Mouse (Mus musculus) midbrain, embryonic 10.5 days (tissue): Measurements from ENCODE around the gene Crlf2. TPM values are rescaled to one million over a fixed set of nuclear protein-coding genes. Genes with fewer than 3 reads are reported as not detected.

Source experiments
- DNase-seq: peaks from one replicate; pipeline ENCODE4 v3.0.0-alpha.2; 2017; ENCODE audit warnings: low spot score
- H3K27ac ChIP-seq: fragments of 300-500 bp; sonication (generic); replicated peaks from 2 replicates; pipeline ENCODE4 v1.5.1; 2016; ENCODE audit warnings: mild to moderate bottlenecking
- H3K27me3 ChIP-seq: fragments of 300-500 bp; sonication (generic); 2 replicates; pipeline ENCODE4 v1.6.1; 2016; ENCODE audit warnings: low read depth, mild to moderate bottlenecking; ENCODE audit not compliant: poor library complexity, severe bottlenecking
- H3K36me3 ChIP-seq: fragments of 300-500 bp; sonication (generic); 2 replicates; pipeline ENCODE4 v1.6.1; 2016; ENCODE audit warnings: mild to moderate bottlenecking, moderate library complexity
- H3K4me1 ChIP-seq: fragments of 300-500 bp; sonication (generic); 2 replicates; pipeline ENCODE4 v1.6.1; 2016
- H3K4me3 ChIP-seq: fragments of 300-500 bp; sonication (generic); 2 replicates; pipeline ENCODE4 v1.5.1; 2016; ENCODE audit warnings: mild to moderate bottlenecking, moderate library complexity
- H3K9me3 ChIP-seq: fragments of 300-500 bp; sonication (generic); replicated peaks from 2 replicates; pipeline ENCODE4 v1.6.1; 2016; ENCODE audit warnings: mild to moderate bottlenecking
- WGBS: fragments of 180-500 bp; shearing (Covaris S2); methylation state at CpG from one replicate; pipeline ENCODE4 v1.1.7; 2016; 5-methylcytosine and 5-hydroxymethylcytosine counted together
- polyA plus RNA-seq: library from polyadenylated mRNA; unstranded; fragments of >200 nt; fragmentation: Nextera tagmentation; extraction: Ambion mirVana; gene quantifications from 2 replicates; pipeline ENCODE4 v1.2.1, GENCODE M21; 2016

Crlf2 gene
- polyA plus RNA-seq, 1 experiment from 2014 or later, result 3.9 TPM

DNA sequence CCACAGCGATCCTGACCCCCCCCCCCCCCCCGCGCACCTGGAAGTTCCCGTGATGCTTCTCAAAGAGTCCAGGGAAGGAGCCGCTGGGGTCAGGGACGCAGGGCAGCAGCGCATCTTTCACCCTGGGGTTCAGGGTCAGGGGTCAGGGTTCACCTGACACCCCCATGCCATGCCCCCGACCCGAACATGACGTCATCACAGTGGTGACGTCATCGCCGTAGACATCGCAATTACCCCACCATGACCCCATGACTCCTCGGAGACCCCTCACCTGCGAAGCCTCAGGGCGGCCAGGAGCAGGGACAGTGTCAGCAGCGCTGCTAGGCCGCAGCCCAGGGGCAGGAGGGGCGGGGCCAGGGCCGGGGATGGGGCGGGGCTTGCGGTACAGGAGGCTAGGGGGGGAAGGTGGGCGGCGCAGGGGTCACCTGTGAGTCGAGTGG lies 3.5 kb downstream of the Crlf2 start:
- Histone ChIP-seq H3K27me3 (no peaks in the 10 kb centered on the region), H3K9me3 (peaks cover 70% of the 10 kb centered on the region), H3K36me3 (peaks cover 18% of the 10 kb centered on the region), H3K4me1 (0 out of 2 replicates have a peak, but pooled peaks cover 5% of the 10 kb centered on the region), H3K27ac (no peak overlapping the region), H3K4me3 (no peak overlapping the region)
- no peak for DNase-seq
- 87% methylated on average over 26 of the region's 26 CpGs for WGBS

DNA sequence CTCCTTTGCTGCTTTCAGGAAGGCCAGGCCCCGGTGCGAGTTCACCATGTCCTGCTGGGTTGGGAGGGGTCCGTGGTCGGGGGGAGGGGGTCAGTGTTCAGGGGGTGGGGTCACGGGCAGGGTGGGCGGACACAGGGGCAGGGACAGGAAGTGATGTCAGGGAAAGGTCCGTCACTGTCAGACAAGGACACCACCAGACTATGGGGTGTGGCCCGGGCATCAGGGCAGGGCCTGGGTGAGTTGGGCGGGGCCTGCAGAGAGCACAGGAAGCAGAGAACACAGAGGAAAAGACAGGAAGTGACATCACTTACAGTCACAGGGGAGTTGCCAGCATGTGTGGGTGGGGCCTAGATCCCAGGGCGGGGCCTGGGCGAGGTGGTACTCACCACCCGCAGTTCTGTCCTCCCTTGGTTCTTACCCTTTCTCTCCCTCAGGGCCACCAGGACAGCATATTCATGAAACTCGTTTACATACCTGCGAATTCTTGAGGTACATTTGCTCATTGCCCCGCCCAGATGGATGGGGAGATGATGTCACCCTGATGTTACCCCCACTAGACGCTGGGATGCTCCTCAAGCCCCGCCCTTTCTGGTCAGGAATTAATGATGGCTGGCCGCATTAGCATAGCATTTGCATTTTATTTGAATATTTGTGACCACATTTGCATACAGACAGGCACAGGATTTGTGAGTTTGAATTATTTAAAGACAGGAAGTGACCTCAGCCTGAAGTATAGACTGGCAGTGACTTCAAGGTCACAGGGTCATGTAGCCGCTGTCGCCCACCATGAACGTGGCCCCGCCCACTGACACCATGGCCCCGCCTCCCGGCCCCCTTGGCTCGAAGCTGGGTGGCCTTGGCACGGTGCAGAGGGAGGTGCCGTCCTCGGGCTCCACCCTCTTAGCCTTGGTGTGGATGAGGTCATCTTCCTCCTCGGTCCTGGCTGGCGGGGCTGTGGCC lies 4.4 kb downstream of the Crlf2 start:
- H3K9me3 ChIP-seq, result peaks cover 75% of the 10 kb centered on the region
- H3K36me3 ChIP-seq, result peaks cover 18% of the 10 kb centered on the region
- WGBS, result 86% methylated on average over 30 of the region's 30 CpGs
- no peaks in the 10 kb centered on the region for H3K27me3 ChIP-seq
- no peak for DNase-seq
- H3K4me1 ChIP-seq, result 0 out of 2 replicates have a peak, but pooled peaks cover 5% of the 10 kb centered on the region
- H3K27ac ChIP-seq, result no peak overlapping the region
- no peak overlapping the region for H3K4me3 ChIP-seq

DNA sequence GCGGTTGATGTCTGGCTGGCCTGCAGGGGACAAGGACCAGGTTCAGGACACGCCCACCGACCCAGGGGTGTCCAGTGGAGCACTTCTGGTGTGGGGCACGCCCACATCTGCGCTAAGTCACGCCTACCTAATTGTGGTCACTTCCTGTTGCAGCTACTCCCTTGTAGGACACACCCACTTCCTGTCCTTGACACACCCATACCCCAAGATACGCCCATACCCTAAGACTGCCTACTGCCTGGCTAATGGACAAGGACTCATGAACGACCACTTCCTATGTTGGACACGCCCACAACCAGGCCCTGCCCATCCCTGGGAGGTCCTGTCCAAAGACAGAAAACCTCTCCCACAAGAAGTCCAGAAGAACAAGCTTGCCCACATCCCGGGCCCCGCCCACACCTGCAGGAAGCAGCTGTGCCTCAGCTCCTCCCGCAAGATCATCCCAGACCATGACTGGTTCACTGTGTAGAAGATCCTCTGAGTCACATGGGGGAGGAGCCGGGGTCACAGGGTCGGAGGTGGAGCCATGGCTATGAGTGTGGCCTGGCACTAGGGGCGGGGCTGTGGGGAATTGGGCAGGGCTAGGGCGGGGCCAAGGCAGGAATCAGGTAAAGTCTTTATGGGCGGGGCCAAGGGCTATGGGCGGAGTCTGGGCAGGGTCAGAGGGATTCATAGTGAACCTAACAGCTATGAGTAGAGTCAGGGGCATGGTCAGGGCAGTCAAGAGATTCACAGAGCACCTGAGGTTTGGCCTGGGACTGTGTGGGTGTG lies 5.4 kb downstream of the Crlf2 start:
- 61% methylated on average over 18 of the region's 18 CpGs for WGBS
- H3K27ac ChIP-seq, result no peak overlapping the region
- H3K27me3 ChIP-seq, result no peaks in the 10 kb centered on the region
- no peak for DNase-seq
- H3K36me3 ChIP-seq, result peaks cover 18% of the 10 kb centered on the region
- H3K9me3 ChIP-seq, result peaks cover 82% of the 10 kb centered on the region
- H3K4me3 ChIP-seq, result no peak overlapping the region
- 0 out of 2 replicates have a peak, but pooled peaks cover 2% of the 10 kb centered on the region for H3K4me1 ChIP-seq

DNA sequence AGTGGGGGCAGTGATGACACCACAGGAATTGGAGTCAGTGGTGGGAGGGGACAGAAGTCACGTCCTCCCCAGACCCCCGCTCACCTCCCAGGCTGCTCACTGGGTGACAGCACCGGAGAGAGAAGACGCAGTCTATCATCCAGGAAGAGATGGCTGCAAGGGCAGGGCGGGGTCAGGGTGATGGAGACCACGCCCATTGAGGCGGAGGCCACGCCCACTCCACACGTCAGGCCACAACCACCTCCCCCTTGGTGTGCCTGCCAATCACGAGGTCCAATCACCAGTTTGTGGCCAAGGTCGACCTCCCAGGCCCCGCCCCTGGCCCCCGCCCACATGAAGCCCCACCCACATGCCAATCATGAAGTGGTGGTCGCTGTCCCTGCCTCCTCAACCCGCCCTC lies 6.3 kb downstream of the Crlf2 start:
- Histone ChIP-seq H3K4me3 (no peak overlapping the region), H3K9me3 (peaks cover 89% of the 10 kb centered on the region), H3K27ac (no peak overlapping the region), H3K4me1 (0 out of 2 replicates have a peak, but pooled peaks cover 2% of the 10 kb centered on the region), H3K27me3 (no peaks in the 10 kb centered on the region), H3K36me3 (peaks cover 18% of the 10 kb centered on the region)
- DNase-seq, result no peak
- 81% methylated on average over 15 of the region's 15 CpGs for WGBS

DNA sequence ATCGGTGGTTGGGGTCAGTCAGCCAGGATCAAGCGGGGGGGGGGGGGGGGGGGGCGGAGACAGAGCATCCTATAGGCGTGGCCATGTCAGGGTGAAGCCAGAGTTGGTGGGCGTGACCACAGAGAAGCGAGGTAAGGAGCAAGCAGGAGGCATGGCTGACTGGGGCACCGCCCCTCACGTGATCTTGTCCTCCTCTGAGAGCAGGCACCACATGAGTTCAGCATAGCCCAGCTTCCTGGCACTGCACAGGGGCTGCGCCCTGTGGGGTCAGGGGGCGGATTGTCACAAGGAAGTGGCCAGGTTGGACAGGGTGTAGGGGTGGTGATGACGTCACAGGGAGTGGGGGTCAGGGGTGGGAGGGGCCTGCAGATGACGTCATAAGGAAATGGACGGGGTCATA lies 6.7 kb downstream of the Crlf2 start:
- peaks cover 89% of the 10 kb centered on the region for H3K9me3 ChIP-seq
- WGBS, result 82% methylated on average over 11 of the region's 13 CpGs

DNA sequence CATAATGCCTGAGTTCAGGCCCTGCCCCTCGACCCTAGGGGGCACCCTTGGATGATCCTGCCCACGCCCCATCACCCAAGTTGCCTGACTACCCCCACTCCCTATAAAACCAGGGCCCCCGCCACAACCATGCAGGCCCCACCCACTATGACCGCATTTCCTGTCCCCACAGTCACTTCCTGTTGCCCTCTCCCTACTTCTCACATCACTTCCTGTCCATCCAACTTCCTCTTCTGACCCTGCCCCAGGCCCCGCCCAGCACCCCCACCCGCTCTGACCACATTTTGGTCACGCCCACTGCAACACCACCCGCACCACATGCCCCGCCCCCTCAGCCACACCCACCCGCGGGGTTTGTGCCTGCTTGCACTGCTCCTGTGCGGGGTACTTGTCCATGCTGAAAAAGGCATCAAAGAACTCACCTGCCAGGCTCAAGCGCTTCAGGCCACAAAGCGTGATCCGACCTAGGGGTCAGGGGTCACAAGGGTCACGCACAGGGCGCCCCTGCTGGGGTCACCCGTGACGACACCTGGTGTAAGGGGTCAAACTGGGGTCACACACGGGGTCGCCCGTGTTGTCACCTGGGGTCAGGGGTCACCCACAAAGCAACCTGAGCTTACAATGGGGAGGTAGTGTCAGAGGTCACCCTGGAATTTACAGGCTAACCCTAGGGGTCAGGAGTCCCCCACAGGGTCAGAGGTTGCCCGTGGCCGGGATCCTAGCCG lies 7.6 kb downstream of the Crlf2 start:
- Histone ChIP-seq H3K27me3 (no peaks in the 10 kb centered on the region), H3K4me3 (no peak overlapping the region), H3K36me3 (peaks cover 17% of the 10 kb centered on the region), H3K9me3 (peaks cover 90% of the 10 kb centered on the region), H3K4me1 (no peaks in the 10 kb centered on the region), H3K27ac (no peak overlapping the region)
- 90% methylated on average over 25 of the region's 25 CpGs for WGBS
- no peak for DNase-seq

More for the DNA sequence above, 6.7 kb downstream of the Crlf2 start:
- Histone ChIP-seq H3K4me1 (0 out of 2 replicates have a peak, but pooled peaks cover 2% of the 10 kb centered on the region), H3K27ac (no peak overlapping the region), H3K27me3 (no peaks in the 10 kb centered on the region), H3K4me3 (no peak overlapping the region), H3K36me3 (peaks cover 18% of the 10 kb centered on the region)
- DNase-seq, result no peak

DNA sequence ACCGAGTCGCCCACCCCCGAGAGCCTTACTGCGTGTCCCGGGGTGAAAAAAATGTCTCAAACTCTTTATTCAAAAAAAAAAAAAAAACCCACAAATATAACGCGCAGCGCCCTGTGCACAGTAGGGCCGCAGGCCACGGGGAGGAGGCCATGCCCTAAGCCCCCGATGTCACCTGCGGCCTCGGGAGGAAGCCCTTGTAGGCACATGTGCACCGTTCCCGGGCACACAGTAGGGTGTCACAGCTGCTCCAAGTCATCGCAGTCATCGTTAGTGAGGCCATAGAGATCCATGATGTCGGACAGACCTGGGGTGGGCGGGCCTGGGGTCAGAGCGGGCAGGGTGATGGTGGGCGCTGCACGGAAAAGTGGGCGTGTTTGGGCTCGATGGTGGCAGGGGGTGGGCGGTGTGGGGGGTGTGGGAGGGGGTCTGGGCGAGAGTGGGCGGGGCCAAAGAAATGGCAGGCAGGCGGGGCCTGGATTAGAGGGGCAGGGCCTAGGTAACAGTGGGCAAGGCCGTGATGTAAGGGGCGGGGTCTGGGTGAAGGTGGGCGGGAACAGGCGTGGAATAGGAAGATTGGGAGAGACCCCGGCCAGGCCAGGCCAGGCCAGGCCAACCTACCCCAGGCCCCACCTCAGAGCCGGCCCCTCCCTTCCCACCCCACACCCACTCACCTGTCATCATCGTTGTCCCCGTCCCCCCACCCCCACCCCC lies 8.4 kb downstream of the Crlf2 start:
- Histone ChIP-seq H3K9me3 (peaks cover 90% of the 10 kb centered on the region), H3K36me3 (peaks cover 9% of the 10 kb centered on the region), H3K4me3 (no peak overlapping the region), H3K27me3 (no peaks in the 10 kb centered on the region), H3K4me1 (no peaks in the 10 kb centered on the region), H3K27ac (no peak overlapping the region)
- no peak for DNase-seq
- 87% methylated on average over 34 of the region's 36 CpGs for whole genome bisulfite sequencing

DNA sequence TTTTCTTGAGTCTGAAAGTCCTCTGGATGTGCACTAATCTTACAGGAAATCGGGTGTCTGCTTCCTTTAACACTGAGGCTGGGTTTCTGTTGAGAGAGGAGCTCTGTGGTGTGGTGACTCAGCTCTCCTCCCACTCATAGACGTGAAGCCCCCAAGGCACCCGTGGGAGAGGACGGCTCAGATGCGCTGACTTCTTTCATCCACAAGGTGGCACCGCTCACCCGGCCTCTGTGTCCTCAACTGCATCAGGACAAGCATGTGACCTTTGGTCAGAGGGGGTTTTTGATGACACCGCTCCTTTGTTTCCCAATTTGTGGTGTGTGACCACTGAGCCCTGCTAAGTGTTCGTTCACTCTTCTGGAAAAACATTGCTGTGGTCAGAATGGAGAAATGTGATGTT lies 10.1 kb downstream of the Crlf2 start:
- no peaks in the 10 kb centered on the region for H3K27me3 ChIP-seq
- DNase-seq, result no peak
- no peaks in the 10 kb centered on the region for H3K36me3 ChIP-seq
- no peak overlapping the region for H3K27ac ChIP-seq
- H3K4me3 ChIP-seq, result no peak overlapping the region
- no peaks in the 10 kb centered on the region for H3K4me1 ChIP-seq
- 73% methylated on average over 9 of the region's 9 CpGs for WGBS
- peaks cover 83% of the 10 kb centered on the region for H3K9me3 ChIP-seq

DNA sequence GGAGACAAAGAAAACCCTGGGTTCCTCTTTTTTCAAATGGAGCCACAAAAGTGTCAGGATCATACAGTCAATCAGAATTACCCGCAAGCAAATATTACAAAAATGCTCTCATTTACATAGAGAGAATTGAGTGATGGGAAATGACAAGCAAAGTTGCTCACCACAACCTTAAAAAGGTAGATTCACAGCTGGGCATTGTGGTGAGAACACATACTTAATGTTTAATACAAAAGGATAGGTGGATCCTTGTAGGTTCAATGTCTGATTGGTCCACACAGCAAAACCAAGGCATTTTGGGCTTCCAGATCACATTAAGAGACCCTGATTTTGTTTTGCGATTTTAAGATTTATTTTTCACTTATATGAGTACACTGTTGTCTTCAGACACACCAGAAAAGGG lies 11.7 kb downstream of the Crlf2 start:
- 70% methylated on average over 2 of the region's 2 CpGs for WGBS
- H3K36me3 ChIP-seq, result no peaks in the 10 kb centered on the region
- H3K27me3 ChIP-seq, result no peaks in the 10 kb centered on the region
- H3K4me3 ChIP-seq, result no peak overlapping the region
- H3K27ac ChIP-seq, result no peak overlapping the region
- no peaks in the 10 kb centered on the region for H3K4me1 ChIP-seq
- DNase-seq, result no peak
- peaks cover 70% of the 10 kb centered on the region for H3K9me3 ChIP-seq

DNA sequence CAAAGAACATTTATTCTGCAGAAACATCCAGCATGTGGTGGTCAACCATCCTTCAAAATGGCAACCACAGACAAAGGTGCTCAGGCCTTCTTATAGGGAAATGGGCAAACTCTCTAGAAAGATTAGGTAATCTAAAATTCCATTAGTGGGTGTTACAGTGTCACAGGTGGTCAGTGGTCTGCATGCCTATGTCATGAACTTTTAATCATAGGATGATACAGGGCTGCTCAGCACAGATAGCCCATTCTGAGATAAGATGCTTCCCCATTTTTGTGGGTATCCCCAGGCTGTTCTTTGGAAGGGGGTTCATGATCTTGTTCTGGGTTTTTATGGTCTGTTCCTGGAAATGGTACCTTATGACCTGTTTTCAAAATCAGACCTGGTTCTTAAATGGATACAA lies 49.1 kb downstream of the Crlf2 start:
- Histone ChIP-seq H3K27me3 (no peaks in the 10 kb centered on the region), H3K27ac (no peak overlapping the region), H3K9me3 (peaks cover 5% of the 10 kb centered on the region; the same call in 1 of the 2 replicates), H3K36me3 (no peaks in the 10 kb centered on the region), H3K4me1 (no peaks in the 10 kb centered on the region), H3K4me3 (no peak overlapping the region)
- no peak for DNase-seq

DNA sequence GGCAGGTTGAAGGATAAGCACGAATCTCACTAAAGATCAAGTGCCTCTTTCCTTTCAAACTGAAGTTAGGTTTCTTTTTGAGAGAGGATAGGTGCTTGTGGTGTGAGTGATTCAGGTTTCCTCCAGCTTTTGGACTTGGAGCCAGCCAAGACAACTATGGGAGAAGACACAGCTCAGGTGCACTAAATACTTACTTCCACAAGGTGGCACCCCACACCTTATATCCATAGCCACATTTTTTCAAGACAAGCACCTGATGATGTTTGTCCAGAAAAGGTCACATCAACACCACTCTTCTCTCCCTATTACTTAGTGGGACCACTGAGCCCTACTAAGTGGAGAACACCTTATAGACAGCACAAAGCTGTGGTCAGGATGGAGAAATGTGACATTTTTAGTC lies 52.1 kb downstream of the Crlf2 start:
- Histone ChIP-seq H3K9me3 (peaks cover 20% of the 10 kb centered on the region; the same call in 1 of the 2 replicates), H3K4me3 (no peak overlapping the region), H3K27me3 (no peaks in the 10 kb centered on the region), H3K4me1 (no peaks in the 10 kb centered on the region), H3K36me3 (no peaks in the 10 kb centered on the region), H3K27ac (no peak overlapping the region)
- 6% methylated on average over 1 of the region's 1 CpGs for WGBS
- DNase-seq, result no peak
